Mouse (Mus musculus): ENCODE data around the gene Gm28043.
A peak's percentile ranks its signal among the peaks of the same experiment; 100 is the strongest.
"Not testable (repeated sequence)": the region's sequence is repeated elsewhere in the genome, so short reads cannot be mapped to it uniquely, and the experiment has no call there.

Gene Gm28043

GRCm38 (mm10) chr17:29614115-29615023 lies at the start of gene Gm28043, which contains the start of gene Rnf8:
Gm28043 (plus strand) TSS chr17:29614876.
Rnf8 (plus strand) TSS chr17:29614790.
- peak; percentile 88 to 96 for DNase-seq (ENCODE audit: low spot score in 2 of 2)

GRCm38 (mm10) chr17:29565521-29565920 lies 49.2 kb upstream of the Gm28043 start:
- no peak for DNase-seq (ENCODE audit: low spot score in 2 of 2)

- DNase-seq (ENCODE audit: low spot score in 2 of 2), result no peak
These were observed 46.2 kb upstream of the Gm28043 start for GRCm38 (mm10) chr17:29568435-29568834.

GRCm38 (mm10) chr17:29569831-29570230 lies 44.8 kb upstream of the Gm28043 start:
- DNase-seq (ENCODE audit: low spot score in 2 of 2), result no peak

DNA sequence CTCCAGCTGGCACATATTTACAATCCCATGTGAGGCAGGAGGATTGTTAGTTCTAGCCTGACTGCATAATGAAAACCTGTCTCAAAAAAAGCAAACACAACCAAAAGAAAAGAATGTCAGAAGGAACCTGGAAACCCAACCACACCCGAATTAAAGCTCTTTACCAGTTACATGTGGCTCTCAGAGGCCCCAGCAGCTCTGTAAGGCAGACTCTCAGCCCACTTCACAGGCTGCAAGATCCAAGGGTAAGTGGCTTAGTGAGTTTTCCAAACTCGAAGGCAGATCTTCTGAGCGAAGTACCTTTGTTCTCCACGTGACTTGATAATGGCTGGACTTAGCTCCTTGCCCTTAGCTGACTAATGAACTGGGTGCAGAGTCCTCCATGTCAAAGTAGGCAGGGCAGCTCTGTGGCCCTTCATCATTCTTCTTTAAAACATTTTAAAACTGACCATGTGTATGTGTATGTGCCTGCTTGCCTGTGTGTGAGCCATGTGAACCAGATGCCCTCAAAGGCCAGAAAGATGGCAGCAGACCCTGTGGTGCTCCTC lies 35.0 kb upstream of the Gm28043 start:
- DNase-seq (ENCODE audit: low spot score in 2 of 2), result no peak

DNA sequence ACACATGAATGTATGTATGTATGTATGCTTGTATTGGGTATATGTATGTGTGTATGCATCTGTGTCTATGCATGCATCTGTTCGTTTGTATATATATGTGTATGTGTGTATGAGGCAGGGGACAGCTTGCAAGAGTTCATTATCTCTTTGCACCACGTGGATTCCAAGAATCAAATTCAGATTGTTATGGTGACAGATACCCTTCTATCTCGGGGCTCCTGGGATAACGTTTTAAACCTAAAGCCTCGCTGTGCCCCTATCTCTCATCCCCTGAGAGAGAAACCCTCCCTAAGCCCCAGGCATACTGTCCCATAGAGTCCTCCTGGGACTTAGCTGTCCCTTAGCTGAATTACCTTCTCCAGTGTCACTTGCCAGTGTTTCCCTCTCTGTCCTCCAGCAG lies 31.1 kb upstream of the Gm28043 start:
- DNase-seq (ENCODE audit: low spot score in 2 of 2), result no peak

DNA sequence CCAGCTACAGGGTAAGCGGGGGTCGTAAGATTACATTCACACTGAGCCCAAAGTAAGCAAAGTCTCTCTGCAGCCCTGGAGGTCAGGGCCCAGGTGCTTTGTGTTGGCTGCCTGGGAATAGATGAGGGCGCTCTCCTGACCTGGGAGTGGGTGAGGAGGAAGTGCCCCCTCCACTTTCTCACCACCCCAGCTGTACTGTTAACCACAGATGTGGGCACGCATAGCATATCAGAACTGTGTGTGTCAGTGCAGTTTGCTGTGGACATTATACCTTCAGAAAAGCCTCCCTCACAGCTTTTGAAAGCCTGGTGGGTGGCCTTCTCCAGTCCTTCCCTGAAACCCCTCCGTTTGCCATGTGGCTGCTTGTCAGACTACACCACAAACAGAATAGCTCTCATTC lies 30.4 kb upstream of the Gm28043 start:
- DNase-seq (ENCODE audit: low spot score in 2 of 2), result peak; percentile 39 to 44

DNA sequence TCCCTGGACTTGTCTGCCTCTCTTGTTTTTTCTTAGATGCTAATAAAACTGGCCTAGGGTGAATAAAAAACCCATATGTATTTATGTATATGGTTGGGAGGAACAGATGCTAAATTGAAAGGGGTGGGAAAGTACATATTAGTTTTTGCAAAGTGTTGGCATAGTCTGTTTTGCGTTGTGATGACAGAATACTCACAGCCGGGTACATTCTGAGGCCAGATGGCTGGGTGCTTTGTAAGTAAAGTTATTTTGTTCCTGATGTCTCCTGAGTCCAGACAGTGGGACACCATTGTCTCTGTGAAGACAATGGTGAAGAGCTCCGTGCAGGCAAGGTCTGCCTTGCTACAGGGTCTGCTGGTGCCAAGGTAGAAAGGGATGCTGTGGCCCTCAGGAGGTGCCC lies 29.9 kb upstream of the Gm28043 start:
- no peak for DNase-seq (ENCODE audit: low spot score in 2 of 2)

DNA sequence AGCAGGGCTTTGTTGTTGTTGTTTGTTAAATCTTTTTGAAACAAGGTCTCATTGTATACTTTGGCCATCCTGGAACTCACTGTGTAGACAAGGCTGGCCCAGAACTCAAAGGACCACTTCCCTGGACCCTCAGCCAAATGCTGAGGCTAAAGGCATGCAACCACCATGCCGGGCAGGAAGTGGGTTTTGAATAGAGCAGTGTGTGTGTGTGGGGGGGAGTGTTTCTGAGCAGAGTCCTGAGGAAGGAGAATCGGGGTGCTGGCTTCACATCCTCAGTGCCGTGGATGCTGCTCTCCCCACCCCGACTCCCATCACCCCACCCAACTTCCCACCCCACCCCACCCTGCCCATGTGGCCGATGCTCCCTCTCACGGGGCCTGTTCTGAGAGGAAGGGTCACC lies 29.2 kb upstream of the Gm28043 start:
- peak; percentile 41 to 48 for DNase-seq (ENCODE audit: low spot score in 2 of 2)

DNA sequence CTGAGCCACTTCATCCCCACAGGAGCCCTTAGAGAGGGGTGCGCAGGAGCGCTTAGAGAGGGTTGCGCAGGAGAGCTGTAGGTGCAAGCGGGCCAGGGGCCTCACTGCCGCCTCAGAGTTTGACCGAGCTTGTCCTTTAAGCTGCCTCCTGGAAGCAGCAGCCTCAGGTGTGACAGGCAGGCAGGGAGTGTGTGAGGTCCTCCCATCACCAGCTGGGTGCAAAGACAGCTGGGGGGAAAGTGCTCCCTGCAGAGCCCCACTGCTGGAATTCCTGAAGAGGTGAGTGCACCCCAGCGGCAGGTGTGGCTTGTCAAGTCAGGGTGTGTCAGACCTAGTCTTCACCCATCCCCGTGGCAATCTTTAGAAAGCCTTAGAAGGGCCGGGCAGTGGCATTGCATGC lies 27.8 kb upstream of the Gm28043 start:
- no peak for DNase-seq (ENCODE audit: low spot score in 2 of 2)

GRCm38 (mm10) chr17:29589221-29589898 lies 25.3 kb upstream of the Gm28043 start:
- no peak for DNase-seq (ENCODE audit: low spot score in 2 of 2)

GRCm38 (mm10) chr17:29595891-29596770 lies 18.5 kb upstream of the Gm28043 start:
- DNase-seq (ENCODE audit: low spot score in 2 of 2), result no peak

- DNase-seq (ENCODE audit: low spot score in 2 of 2), result no peak
These were observed 17.9 kb upstream of the Gm28043 start for GRCm38 (mm10) chr17:29596771-29597132.

- no peak for DNase-seq (ENCODE audit: low spot score in 2 of 2)
These were observed 15.6 kb upstream of the Gm28043 start for GRCm38 (mm10) chr17:29599051-29599450.

- DNase-seq (ENCODE audit: low spot score in 2 of 2), result no peak
These were observed 15.1 kb upstream of the Gm28043 start for GRCm38 (mm10) chr17:29599537-29599936.

DNA sequence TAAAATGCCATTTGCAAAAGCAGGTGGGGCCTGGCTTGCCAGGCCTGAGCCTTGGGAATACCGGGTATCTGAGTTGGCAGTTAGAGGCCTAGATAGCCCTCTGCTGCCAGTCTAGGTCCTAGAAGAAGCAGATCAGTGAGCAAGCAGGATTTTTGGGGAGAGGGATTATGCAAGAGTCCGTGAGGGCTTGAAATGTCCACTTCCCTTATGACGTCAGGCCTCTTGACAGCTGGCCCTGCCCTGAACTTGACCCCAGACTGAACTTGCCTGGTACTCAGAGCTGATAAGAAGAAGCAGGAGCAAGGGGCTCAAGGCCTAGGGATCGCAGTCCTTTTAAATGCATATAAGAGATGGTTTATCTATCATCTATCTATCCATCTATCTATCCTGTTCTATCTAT lies 13.3 kb upstream of the Gm28043 start:
- no peak for DNase-seq (ENCODE audit: low spot score in 2 of 2)

DNA sequence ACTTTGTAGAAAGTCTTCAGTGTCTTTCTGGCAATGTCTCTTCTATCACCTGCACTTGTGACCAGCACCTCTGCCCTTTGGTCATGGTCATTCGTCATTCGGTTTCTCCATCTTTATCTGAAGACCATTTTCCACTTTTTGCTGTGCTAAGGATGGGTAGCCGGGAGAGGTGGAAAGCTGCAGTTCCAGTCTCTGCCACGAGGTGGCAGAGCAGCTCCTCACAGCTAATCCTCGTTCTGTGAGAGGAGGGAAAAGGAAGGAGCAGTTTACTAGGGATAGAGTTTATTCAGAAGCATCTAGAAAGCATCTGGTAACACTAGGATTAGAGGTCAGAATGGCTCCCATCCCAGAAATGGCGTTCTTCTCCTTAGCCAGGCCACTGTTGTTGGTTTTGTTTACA lies 11.4 kb upstream of the Gm28043 start:
- peak in 1 of 2 experiments; percentile 65 for DNase-seq (ENCODE audit: low spot score in 2 of 2)

DNA sequence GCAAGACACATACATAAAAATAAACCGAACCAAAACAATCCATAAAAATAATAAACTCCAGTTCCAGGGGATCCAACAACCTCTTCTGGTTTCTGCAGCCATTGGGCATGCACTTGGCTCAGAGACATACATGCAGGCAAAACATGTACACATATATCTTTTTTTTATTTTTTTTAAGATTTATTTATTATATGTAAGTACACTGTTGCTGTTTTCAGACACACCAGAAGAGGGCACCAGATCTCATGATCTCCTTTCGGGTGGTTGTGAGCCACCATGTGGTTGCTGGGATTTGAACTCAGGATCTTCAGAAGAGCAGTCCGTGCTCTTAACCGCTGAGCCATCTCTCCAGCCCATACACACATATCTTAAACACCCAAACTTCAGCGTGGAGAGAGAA lies 1.2 kb upstream of the Gm28043 start:
- DNase-seq (ENCODE audit: low spot score in 2 of 2), result not testable (repeated sequence)

- peak; percentile 6 to 24 for DNase-seq (ENCODE audit: low spot score in 2 of 2)
These were observed 412 bp downstream of the Gm28043 start for GRCm38 (mm10) chr17:29615024-29615551.

GRCm38 (mm10) chr17:29615616-29616015 lies 940 bp downstream of the Gm28043 start:
- no peak for DNase-seq (ENCODE audit: low spot score in 2 of 2)

- no peak for DNase-seq (ENCODE audit: low spot score in 2 of 2)
These were observed 4.6 kb downstream of the Gm28043 start for GRCm38 (mm10) chr17:29619231-29619630.

Measured in thymus, postnatal 10 days (tissue).